Mouse (Mus musculus) forebrain, embryonic 15.5 days (tissue): ENCODE data around the gene Colgalt2. TPM values are rescaled to one million over a fixed set of nuclear protein-coding genes. Genes with fewer than 3 reads are reported as not detected.

Experiments used
- ATAC-seq: fragments of 200-750 bp; cut with Nextera tagmentation; replicated peaks from 2 replicates; pipeline ENCODE4 v1.8.0; 2017; ENCODE audit warnings: mild to moderate bottlenecking, moderate TSS enrichment, moderate library complexity
- H3K27ac ChIP-seq: fragments of 300-500 bp; sonication (generic); replicated peaks from 2 replicates; pipeline ENCODE4 v1.5.1; 2015; ENCODE audit warnings: mild to moderate bottlenecking, inconsistent platforms
- H3K27me3 ChIP-seq: fragments of 300-500 bp; sonication (generic); 2 replicates; pipeline ENCODE4 v1.6.1; 2015; ENCODE audit warnings: inconsistent platforms
- H3K36me3 ChIP-seq: fragments of 300-500 bp; sonication (generic); 2 replicates; pipeline ENCODE4 v1.6.1; 2015; ENCODE audit warnings: mild to moderate bottlenecking, inconsistent platforms
- H3K4me1 ChIP-seq: fragments of 300-500 bp; sonication (generic); 2 replicates; pipeline ENCODE4 v1.6.1; 2015; ENCODE audit warnings: inconsistent platforms
- H3K4me2 ChIP-seq: fragments of 300-500 bp; sonication (generic); replicated peaks from 2 replicates; pipeline ENCODE4 v1.6.1; 2015; ENCODE audit warnings: mild to moderate bottlenecking, inconsistent platforms
- H3K4me3 ChIP-seq: fragments of 300-500 bp; sonication (generic); 2 replicates; pipeline ENCODE4 v1.5.1; 2015; ENCODE audit warnings: mild to moderate bottlenecking, inconsistent platforms
- H3K9ac ChIP-seq: fragments of 300-500 bp; sonication (generic); replicated peaks from 2 replicates; pipeline ENCODE4 v1.6.1; 2015; ENCODE audit warnings: mild to moderate bottlenecking, inconsistent platforms
- H3K9me3 ChIP-seq: fragments of 300-500 bp; sonication (generic); 2 replicates; pipeline ENCODE4 v1.6.1; 2016; ENCODE audit warnings: inconsistent platforms
- WGBS: fragments of 180-500 bp; shearing (Covaris S2); methylation state at CpG from one replicate; pipeline ENCODE4 v1.1.7; 2015; ENCODE audit warnings: mixed read lengths; 5-methylcytosine and 5-hydroxymethylcytosine counted together
- polyA plus RNA-seq: library from polyadenylated mRNA; unstranded; fragments of >200 nt; fragmentation: Nextera tagmentation; extraction: Ambion mirVana; gene quantifications from 2 replicates; pipeline ENCODE4 v1.2.1, GENCODE M21; 2015

Colgalt2 gene
- polyA plus RNA-seq, 1 experiment from 2014 or later, result 2.7 TPM

GRCm38 (mm10) chr1:152524987-152525648, 125.5 kb downstream of the Colgalt2 start:
- H3K27me3 ChIP-seq, result no peaks in the 10 kb centered on the region
- H3K36me3 ChIP-seq, result no peaks in the 10 kb centered on the region; the same call in 1 of the 2 replicates
- no peak overlapping the region for H3K4me2 ChIP-seq
- no peak overlapping the region for H3K4me3 ChIP-seq
- peak; percentile 89 for ATAC-seq
- peaks cover 3% of the 10 kb centered on the region; the same call in 1 of the 2 replicates for H3K4me1 ChIP-seq
- WGBS, result 22% methylated on average over 6 of the region's 6 CpGs
- no peaks in the 10 kb centered on the region for H3K9me3 ChIP-seq
- H3K27ac ChIP-seq, result peak overlapping the region; percentile 39; the same call in 1 of the 2 replicates
- no peak overlapping the region for H3K9ac ChIP-seq

GRCm38 (mm10) chr1:152526154-152526553, 126.5 kb downstream of the Colgalt2 start:
- Histone ChIP-seq H3K9me3 (no peaks in the 10 kb centered on the region), H3K27ac (no peak overlapping the region), H3K9ac (no peak overlapping the region), H3K4me2 (no peak overlapping the region), H3K36me3 (no peaks in the 10 kb centered on the region; the same call in 1 of the 2 replicates), H3K4me3 (no peak overlapping the region), H3K27me3 (no peaks in the 10 kb centered on the region), H3K4me1 (peaks cover 3% of the 10 kb centered on the region; the same call in 1 of the 2 replicates)
- no peak for ATAC-seq
- 74% methylated on average over 9 of the region's 9 CpGs for WGBS

- no peaks in the 10 kb centered on the region for H3K27me3 ChIP-seq
- H3K4me1 ChIP-seq, result peaks cover 16% of the 10 kb centered on the region; the same call in 1 of the 2 replicates
- ATAC-seq, result no peak
- no peaks in the 10 kb centered on the region; the same call in 1 of the 2 replicates for H3K36me3 ChIP-seq
- no peak overlapping the region for H3K4me3 ChIP-seq
- H3K9me3 ChIP-seq, result no peaks in the 10 kb centered on the region
- no peak overlapping the region for H3K27ac ChIP-seq
- no peak overlapping the region for H3K4me2 ChIP-seq
- H3K9ac ChIP-seq, result no peak overlapping the region
- 82% methylated on average over 6 of the region's 6 CpGs for WGBS
Observed at GRCm38 (mm10) chr1:152528214-152528613, 128.6 kb downstream of the Colgalt2 start.

GRCm38 (mm10) chr1:152528778-152529177, 129.1 kb downstream of the Colgalt2 start:
- H3K9ac ChIP-seq, result no peak overlapping the region
- no peaks in the 10 kb centered on the region for H3K27me3 ChIP-seq
- no peak for ATAC-seq
- H3K4me1 ChIP-seq, result peaks cover 16% of the 10 kb centered on the region; the same call in 1 of the 2 replicates
- H3K27ac ChIP-seq, result no peak overlapping the region
- H3K36me3 ChIP-seq, result no peaks in the 10 kb centered on the region; the same call in 1 of the 2 replicates
- H3K9me3 ChIP-seq, result no peaks in the 10 kb centered on the region
- no peak overlapping the region for H3K4me3 ChIP-seq
- H3K4me2 ChIP-seq, result no peak overlapping the region
- 91% methylated on average over 3 of the region's 3 CpGs for WGBS

DNA sequence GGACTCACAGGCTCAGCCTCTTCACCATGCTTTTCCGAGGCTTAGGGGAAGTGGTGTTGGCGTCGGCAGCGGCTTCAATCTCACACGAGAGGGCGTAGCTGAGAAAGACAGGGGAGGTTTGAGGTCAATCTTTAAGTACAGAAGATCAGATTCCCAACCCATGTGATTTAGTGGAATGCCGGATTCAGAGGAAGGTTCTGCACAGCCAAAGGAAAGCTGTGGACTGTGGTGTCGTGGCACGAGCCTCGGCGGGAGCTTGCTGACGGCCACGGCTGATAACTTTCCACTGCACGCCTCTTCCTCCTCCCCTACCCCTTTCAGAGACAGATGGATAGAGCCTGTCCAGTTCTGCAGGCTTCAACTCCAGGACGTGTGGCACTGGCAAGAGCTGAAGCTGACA, 131.9 kb downstream of the Colgalt2 start:
- peaks cover 13% of the 10 kb centered on the region; the same call in 1 of the 2 replicates for H3K4me1 ChIP-seq
- no peak for ATAC-seq
- no peaks in the 10 kb centered on the region for H3K9me3 ChIP-seq
- 72% methylated on average over 15 of the region's 15 CpGs for WGBS
- H3K36me3 ChIP-seq, result no peaks in the 10 kb centered on the region
- H3K4me2 ChIP-seq, result no peak overlapping the region
- H3K27ac ChIP-seq, result no peak overlapping the region
- H3K9ac ChIP-seq, result no peak overlapping the region
- no peaks in the 10 kb centered on the region for H3K27me3 ChIP-seq
- no peak overlapping the region for H3K4me3 ChIP-seq

DNA sequence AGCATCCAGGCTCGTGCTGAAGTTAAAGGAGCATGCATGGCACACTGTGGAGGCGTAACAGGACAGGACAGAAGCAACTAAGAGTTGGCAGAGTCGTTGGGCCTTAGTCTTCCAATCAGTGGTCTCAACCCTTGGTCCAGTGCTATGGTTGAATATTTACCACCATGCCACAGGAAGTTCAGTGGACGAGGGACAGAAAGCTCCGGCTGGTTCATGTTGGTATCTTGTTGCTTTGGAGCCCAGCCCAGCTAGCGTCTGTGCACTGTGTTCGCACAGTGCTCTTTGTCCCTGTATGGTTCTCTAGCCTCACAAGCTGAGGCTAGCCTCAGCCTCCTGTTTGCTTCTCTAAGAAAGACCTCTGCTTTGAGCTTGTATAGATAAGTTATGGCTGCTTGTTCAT, 134.9 kb downstream of the Colgalt2 start:
- WGBS, result 90% methylated on average over 7 of the region's 7 CpGs
- no peak overlapping the region for H3K4me3 ChIP-seq
- no peak overlapping the region for H3K4me2 ChIP-seq
- H3K36me3 ChIP-seq, result peaks cover 3% of the 10 kb centered on the region
- H3K27me3 ChIP-seq, result no peaks in the 10 kb centered on the region
- H3K27ac ChIP-seq, result no peak overlapping the region
- ATAC-seq, result no peak
- peaks cover 13% of the 10 kb centered on the region; the same call in 1 of the 2 replicates for H3K4me1 ChIP-seq
- H3K9ac ChIP-seq, result no peak overlapping the region
- no peaks in the 10 kb centered on the region for H3K9me3 ChIP-seq

DNA sequence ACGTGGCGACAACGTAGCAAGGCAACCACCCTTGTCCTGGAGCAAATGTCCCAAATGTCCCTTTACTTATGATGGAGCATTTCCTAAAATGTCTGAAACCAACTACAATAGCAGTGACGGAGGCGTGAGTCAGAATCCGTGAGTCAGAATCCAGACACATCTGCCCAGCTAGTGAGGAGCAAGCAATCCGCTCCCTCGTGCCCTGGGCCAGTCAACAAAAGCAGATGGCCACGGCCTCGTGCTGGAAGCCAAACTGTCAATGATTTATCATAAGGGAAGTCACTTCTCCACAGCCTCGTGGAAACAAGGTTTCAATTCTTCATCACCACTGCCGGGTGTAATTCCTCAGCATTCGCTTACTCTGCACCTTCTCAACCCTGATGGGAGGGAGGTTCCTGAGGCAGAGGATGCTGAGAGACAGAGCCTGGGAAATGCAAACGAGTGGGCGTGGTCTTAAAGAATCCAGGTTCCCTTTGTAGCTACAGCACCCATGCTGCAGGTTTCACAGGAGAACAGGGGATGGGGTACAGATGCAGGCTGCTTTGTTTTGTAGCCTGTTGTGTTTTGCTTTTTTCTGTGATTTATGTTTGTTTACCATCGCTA, 136.9 kb downstream of the Colgalt2 start:
- Histone ChIP-seq H3K4me2 (no peak overlapping the region), H3K4me1 (peaks cover 13% of the 10 kb centered on the region; the same call in 1 of the 2 replicates), H3K9me3 (no peaks in the 10 kb centered on the region), H3K4me3 (no peak overlapping the region), H3K27ac (no peak overlapping the region), H3K27me3 (no peaks in the 10 kb centered on the region), H3K36me3 (peaks cover 3% of the 10 kb centered on the region), H3K9ac (no peak overlapping the region)
- no peak for ATAC-seq
- 56% methylated on average over 16 of the region's 16 CpGs for WGBS

DNA sequence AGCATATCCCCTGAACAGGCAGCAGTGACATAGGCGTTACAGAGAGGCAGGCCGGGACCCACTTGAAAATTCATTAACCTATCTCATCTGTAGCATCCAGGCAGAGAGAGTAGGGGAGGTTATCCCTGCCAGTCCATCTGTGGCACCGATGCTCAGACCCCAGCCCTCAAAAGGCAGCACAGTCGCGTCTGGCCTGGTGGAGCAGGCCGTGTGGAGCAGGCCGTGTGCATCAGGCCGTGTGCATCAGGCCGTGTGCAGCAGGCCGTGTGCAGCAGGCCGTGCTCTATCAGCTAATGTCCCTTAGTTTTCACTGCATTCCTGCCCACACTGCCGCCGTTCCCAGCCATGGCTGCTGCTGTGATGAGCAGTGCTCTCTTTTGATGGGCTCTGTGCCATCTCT, 137.6 kb downstream of the Colgalt2 start:
- 85% methylated on average over 13 of the region's 13 CpGs for WGBS
- no peak overlapping the region for H3K27ac ChIP-seq
- no peak for ATAC-seq

GRCm38 (mm10) chr1:152538817-152539216, 139.2 kb downstream of the Colgalt2 start:
- Histone ChIP-seq H3K36me3 (peaks cover 5% of the 10 kb centered on the region), H3K9me3 (no peaks in the 10 kb centered on the region), H3K4me2 (no peak overlapping the region), H3K4me1 (no peaks in the 10 kb centered on the region), H3K9ac (no peak overlapping the region), H3K4me3 (no peak overlapping the region), H3K27me3 (no peaks in the 10 kb centered on the region), H3K27ac (no peak overlapping the region)
- ATAC-seq, result no peak
- WGBS, result 90% methylated on average over 4 of the region's 4 CpGs

More for the DNA sequence above, 137.6 kb downstream of the Colgalt2 start:
- H3K9ac ChIP-seq, result no peak overlapping the region
- no peaks in the 10 kb centered on the region for H3K27me3 ChIP-seq
- H3K4me1 ChIP-seq, result peaks cover 8% of the 10 kb centered on the region; the same call in 1 of the 2 replicates
- H3K9me3 ChIP-seq, result no peaks in the 10 kb centered on the region
- H3K4me3 ChIP-seq, result no peak overlapping the region
- peaks cover 3% of the 10 kb centered on the region for H3K36me3 ChIP-seq
- no peak overlapping the region for H3K4me2 ChIP-seq

DNA sequence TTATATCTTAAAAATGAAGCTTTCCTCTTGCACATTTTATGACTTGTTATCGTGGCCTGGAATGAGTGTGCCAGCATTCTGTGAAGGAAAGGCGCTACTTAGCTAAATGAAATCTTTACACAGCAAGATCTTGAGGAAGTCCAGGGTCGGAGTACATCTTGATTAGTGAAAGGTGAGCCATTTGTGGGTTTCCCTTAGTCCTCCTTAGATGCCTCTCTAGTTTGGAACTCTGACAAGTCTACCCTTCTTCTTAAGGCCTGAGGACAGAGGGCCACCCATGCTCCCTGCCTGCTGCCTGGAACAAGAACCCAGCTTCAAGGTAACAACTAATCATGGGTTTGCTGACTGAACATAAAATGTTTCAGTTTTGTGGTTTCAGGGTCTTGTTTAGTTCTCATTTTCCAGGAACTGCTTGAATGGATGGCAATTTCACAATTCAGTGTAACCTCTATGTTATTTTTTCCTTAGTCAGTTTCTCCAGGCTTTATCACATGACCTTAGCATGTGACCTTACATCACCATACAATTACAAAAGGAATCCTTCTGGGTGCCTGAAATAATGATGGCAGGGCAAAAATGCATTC, 140.8 kb downstream of the Colgalt2 start:
- Histone ChIP-seq H3K4me2 (no peak overlapping the region), H3K4me1 (no peaks in the 10 kb centered on the region), H3K9me3 (no peaks in the 10 kb centered on the region), H3K36me3 (peaks cover 9% of the 10 kb centered on the region), H3K27ac (no peak overlapping the region), H3K9ac (no peak overlapping the region), H3K27me3 (no peaks in the 10 kb centered on the region), H3K4me3 (no peak overlapping the region)
- WGBS, result 93% methylated on average over 3 of the region's 3 CpGs
- no peak for ATAC-seq

GRCm38 (mm10) chr1:152542747-152543378, 143.2 kb downstream of the Colgalt2 start:
- H3K4me3 ChIP-seq, result no peak overlapping the region
- H3K36me3 ChIP-seq, result peaks cover 12% of the 10 kb centered on the region
- no peak overlapping the region for H3K9ac ChIP-seq
- WGBS, result 90% methylated on average over 6 of the region's 6 CpGs
- H3K4me2 ChIP-seq, result no peak overlapping the region
- no peaks in the 10 kb centered on the region for H3K27me3 ChIP-seq
- no peak for ATAC-seq
- no peaks in the 10 kb centered on the region for H3K9me3 ChIP-seq
- H3K4me1 ChIP-seq, result no peaks in the 10 kb centered on the region
- H3K27ac ChIP-seq, result no peak overlapping the region
